Mouse (Mus musculus): ENCODE results near the gene Ino80e.

DNA sequence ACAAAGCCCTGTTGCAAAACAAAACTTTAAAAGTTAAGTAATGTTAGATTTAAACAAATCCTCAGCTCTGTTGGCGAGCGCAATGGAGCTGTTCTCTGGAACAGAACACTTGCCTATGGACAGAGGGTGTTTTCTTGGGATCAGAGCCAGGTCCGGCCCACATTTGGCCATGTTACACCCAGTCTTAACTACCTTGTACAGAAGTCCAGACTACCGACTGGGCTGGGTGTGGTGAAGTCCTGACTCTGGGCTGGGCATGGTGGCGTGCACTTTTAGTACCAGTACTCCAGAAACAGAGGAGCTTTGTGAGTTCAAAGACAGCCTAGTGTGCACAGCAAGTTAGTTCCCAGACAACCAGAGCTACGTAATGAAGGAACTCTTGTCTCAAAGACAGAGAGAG, 55.2 kb downstream of the Ino80e start:
- TF ChIP-seq CTCF (IDR thresholded peaks at IDR 0.05; ENCODE audit: control insufficient read depth, insufficient read depth, insufficient read length) (no peak), MAX (IDR thresholded peaks at IDR 0.05) (no peak), USF1 (IDR thresholded peaks at IDR 0.05; ENCODE audit: low read depth) (no peak)

Data from C2C12 (cell line).